Mouse (Mus musculus) lung, postnatal 14 days (tissue): ENCODE data around the gene Nod1.
"Not testable (repeated sequence)": the region's sequence is repeated elsewhere in the genome, so short reads cannot be mapped to it uniquely, and the experiment has no call there.

ENCODE experiments used
- DNase-seq: peaks from one replicate; pipeline ENCODE4 v3.0.0; 2021

Nod1 gene

DNA sequence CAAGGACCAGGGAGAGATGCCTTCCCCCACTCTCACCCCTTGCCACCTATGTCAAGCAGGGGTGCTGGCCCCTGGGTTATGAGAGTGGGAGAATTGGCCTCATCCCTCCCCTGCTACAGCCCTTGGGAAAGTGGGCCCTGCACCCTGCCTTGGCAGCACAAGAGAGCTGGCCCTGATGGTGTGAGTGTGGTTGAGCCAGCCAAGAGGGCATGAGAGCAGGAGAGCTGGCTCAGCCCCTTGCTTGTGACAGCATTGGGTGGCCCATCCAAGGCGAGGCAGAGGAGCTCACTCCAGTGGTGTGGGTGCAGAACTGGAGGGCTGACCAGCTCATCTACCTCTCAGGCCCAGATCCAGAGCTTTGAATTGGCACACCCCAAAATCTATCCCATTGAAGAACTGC lies 3.2 kb upstream of the Nod1 start:
- DNase-seq = no peak

DNA sequence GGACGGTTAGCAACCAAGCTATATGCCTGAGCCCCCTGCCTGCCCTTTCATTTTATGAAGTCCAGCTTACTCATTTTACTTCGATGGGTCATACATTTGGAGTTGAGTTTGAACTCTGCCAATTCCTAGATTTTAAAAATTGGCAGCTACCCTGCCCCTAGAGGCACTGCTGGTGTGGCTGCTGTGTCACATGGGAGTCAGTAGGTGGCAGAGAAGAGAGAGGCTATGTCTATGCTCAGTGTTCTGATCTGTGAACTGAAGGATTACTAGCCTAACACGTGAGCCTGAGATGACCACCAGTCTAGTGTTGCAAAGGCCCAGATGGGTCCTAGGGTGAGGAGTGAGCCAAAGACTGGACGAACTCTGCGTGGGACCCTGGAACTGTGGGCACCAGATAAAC lies 2.1 kb upstream of the Nod1 start:
- peak; percentile 44 for DNase-seq

DNA sequence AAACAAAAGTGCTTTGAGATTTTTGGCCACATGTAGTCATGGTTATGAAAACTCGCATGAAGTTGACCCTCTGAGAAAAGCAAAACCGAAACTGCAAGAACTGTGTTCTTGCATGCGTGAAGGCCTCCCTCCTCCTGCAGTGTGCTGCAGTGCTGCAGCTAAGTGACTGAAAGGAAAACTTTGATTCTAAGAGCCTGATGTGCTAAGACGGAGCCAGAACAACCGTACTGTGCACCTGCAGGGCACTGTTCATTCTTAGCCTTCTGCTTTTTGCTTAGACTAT lies 458 bp upstream of the Nod1 start:
- peak; percentile 31 for DNase-seq

DNA sequence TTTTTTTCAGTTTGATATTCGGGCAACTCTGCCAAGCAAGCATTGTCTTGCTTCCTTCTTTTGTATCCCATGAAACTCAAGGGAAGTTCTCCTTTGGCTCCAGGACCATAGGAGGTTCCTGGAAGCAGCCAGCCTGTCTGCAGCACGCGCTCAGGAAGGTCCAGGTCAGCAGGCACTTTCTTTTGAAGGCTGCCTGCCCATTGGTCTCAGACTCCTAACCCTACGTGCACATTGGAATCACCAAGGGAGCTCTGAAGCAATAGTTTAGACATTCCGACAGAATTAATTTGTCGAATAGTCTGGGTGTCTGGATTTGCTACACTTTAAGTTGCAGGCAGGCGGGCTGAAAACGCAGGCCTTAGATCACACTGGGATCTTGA lies 691 bp downstream of the Nod1 start:
- peak; percentile 46 for DNase-seq

DNA sequence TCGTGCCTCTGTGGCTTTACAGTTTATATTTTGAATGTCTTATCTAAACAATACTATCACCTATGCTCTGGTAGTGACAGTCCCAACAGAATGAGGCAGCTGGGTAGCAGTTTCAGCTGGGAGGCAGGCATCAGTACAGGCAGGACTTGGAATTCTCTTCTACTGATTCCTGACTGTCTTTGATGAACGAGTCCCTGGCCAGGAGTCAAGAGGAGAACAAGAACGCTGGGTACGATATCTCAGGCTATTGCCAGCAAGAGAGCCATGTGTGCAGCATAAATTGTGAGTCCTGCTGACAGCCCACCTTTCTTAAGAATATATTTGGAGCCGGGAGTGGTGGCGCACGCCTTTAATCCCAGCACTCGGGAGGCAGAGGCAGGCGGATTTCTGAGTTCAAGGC lies 1.9 kb downstream of the Nod1 start:
- no peak for DNase-seq

DNA sequence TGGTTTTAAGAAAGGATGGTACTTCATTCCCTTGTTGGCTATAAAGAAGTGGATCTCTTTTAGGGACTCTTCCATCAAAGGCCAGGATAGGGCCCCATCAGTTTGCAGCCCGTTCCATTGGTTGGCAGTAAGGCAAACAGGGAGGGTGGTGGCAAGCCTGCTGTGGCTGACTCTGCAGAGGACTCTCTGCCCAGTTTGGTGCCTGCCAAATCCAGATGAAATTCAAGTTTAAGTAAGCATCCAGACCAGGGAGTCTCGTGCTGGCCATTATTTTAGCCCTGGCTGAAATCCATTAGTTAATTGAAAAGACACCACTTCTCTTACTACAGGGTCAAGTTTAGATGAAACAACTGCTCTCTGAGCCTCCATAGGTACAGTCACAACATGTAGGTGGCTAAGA lies 2.6 kb downstream of the Nod1 start:
- DNase-seq = no peak

DNA sequence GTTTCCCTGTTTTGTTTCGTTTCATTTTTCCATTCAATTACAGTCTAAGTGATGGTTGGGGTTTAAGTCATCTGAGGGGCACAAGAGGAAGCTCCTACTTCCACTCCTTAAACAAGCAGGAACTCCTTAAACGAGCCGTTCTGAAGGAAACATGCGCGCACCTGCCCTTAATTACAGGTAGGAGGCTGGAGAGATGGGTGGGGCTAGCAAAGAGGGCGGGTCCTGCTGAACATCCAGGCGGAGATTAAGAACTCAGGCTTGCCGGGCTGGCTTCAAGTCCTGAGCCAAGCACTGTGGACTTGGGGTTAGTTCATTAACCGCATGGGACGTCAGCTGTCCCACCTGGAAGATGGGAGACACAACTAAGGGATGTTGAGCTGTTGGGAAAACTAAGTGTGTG lies 4.8 kb downstream of the Nod1 start:
- no peak for DNase-seq

DNA sequence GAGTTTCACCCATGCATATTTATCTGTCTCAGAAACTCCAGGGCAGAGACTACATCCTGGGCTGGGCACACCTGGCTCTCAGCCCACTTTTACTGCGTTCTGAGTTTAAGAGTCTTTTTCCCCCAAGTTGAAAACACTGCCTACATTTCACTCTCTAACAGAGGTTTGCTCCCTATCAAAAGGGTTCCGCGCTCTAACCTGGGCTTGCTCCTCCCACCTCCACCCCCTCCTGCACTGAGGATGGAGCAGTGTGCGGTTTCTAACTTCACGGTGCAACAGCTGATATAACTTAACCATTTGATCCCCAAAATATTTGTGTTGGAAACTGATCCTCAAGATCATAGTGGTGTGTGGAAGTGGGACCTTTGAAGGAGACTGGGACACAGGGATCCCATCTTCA lies 7.2 kb downstream of the Nod1 start:
- DNase-seq = no peak

DNA sequence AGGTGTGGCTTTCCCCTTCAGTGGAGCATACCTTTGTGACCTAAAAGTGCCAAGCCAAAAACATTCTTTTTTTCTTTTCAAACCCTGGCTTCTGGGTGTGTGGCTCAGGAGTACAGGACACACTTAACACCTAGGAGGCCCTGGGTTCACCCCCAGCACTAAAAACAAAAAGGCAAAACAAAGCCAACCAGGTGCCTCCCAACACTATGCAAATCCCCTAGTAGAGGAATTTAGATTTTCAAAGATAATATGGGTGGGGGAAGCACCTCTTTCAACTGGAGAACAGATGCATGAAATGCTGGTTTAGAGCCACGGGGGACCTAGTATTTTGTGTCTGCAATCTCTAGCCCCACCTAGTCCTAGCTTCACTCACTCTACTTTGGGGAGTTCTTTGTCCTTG lies 7.7 kb downstream of the Nod1 start:
- no peak for DNase-seq

DNA sequence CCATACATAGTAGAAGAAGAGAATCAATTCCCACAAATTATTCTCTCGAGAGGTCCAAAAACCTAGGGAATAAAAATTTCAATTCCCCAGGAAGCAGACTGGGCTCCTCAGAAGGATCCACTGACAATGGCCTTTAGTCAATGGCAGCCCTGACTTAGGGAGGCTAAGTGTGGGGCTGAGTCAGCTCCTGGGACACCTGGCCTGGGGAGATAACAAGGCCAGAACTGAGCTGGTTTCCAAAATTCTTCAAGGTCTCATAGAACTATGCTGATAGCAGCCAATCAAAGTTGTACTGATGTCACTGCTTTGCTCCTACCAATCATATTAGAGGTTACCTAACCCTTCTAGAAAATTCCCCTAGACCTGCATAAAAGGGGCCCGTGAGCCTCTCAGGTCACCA lies 8.8 kb downstream of the Nod1 start:
- no peak for DNase-seq

DNA sequence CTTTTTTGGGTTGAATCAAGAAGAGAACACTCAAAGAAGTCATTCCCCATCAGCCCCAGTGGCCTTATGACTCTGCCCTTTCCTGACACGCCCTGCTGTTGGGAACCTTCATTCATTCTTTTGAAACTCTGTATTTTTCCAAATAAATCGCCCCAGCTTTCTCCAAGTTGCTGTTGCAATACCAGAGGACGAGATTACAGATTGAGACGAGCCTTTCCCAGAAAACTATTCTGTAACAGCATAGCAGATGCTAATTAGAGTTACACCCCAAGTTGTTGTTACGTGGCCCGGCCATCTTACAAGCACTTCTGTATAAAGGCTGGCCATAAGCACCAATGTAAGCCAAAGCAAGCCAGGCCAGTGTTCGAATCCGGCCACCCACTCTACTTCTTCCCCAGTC lies 14.8 kb downstream of the Nod1 start:
- DNase-seq = no peak

DNA sequence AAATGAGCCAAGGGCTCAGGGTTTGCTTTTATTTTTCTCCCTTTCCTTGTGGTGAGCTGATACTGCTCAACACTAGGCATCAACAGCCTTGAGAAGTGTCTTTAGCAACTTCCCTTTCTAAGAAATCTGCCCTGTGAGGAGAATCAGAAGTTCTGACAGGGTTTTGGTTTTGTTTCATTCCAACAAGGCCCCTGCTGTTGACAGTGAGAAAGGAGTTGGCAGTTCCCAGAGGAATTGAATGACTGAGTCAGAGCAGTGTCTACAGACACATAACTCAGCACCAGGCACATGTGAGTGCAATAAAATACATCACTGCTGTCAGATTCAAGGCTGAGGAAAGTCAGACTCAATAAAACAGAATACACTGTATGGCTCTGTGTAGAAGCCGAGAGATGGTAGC lies 16.0 kb downstream of the Nod1 start:
- DNase-seq = no peak

DNA sequence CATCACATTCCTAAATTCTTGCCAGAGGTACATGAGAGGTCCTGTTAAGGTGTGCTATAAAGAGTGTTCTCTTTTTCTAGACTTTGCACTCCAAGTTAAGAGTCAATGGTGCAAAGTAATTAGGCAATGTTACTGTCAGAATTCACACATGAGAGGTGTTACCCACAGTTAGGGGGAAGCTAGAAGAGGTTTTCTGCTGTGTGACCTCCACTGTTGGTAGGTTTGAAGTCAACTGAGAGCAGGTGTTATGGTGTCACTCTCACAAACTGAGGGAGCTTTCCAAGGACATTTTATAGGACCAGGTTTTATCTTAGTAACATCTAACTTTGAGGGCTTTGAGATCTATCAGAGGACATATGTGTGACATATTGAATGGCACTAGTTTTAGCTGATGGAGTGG lies 16.5 kb downstream of the Nod1 start:
- no peak for DNase-seq

DNA sequence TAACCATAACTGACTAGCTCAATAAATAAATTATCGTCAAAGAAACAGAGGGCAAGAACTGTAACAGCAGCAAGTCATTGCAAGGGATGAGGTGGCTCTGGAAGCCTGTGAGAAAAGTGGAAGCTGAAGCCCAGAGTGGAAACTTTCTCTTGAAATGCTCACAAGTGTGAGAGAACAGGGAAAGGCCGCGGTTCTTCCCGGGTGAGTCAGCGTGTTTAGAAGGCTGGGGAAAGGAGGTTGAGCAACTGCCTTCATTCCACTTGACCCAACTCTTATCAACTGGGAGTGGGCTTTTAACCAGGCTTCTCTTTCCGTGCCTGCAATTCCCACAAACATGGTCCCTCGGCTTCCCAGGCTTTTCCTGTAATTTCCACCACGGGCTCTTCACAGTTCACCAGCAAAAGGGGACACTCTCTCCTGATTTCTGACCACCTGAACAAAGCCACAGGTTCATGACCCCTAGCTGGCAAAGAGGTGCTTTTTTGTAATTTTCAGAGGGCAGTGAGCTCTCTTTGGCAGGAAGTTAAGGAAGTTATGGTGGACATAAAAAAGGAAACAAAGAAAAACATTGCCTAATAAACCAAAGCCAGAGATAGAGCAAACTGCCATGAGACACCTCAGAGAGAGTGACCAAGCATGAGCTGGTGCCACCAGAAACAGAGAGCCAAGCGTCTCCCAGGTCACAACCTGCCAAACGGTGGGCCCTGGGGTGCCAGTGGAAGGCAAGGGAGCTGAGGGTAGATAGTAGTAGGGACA lies 17.6 kb downstream of the Nod1 start:
- peak; percentile 72 for DNase-seq

DNA sequence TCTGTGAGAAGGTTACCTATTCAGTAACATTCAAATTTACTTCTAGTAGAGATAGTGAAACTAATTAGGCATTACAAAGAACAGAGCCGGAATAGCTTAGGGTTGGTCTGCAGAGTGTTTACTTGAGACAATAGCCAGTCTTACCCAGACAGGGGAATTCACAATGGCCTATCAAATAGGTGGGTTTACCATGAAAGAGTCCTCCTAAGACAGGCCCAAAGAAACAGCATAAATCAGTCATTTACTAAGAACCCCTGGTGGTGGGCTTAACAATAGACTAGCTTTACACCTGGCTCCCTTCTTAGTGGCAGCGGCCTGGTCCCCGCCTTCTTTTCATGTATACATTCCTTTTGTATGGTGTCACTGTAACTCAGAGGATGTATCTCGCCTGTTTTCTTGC lies 19.0 kb downstream of the Nod1 start:
- DNase-seq = not testable (repeated sequence)

DNA sequence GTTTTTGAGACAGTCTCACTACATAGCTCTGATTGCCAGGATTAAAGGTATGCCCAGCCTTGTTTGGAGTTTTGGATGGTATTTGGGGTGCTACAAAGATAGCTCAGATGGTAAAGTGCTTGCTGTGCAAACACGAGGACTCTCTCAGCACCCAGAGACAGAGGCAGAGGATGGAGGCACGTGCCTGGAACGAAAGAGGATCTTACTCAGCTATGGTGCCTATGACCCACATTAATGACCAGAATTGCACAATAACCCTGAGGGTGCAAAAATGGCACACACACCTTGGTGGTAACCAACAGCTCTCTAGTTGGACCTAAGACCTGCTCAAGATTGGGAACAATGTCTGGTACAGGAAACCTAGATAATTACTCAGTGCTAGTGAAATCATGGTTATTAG lies 19.9 kb downstream of the Nod1 start:
- no peak for DNase-seq

DNA sequence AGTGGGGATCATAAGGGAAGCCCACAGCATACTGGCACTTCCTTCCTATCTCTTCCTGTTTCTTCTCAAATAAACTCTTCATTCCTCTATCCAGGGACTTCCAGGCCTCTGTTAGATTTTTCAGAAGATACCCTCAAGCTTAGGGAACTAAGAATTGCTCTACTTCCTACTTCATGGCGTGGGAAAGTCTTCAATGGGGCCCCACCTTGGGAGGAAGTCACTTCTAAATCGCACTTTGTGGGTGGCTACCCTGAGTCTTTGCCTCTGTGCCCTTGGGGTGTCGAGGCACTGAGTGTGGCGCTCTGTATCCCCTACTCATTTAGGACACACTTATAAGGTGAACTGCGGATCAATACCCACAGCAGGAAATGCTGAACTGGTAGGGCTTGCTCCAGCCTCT lies 23.7 kb downstream of the Nod1 start:
- DNase-seq = no peak

DNA sequence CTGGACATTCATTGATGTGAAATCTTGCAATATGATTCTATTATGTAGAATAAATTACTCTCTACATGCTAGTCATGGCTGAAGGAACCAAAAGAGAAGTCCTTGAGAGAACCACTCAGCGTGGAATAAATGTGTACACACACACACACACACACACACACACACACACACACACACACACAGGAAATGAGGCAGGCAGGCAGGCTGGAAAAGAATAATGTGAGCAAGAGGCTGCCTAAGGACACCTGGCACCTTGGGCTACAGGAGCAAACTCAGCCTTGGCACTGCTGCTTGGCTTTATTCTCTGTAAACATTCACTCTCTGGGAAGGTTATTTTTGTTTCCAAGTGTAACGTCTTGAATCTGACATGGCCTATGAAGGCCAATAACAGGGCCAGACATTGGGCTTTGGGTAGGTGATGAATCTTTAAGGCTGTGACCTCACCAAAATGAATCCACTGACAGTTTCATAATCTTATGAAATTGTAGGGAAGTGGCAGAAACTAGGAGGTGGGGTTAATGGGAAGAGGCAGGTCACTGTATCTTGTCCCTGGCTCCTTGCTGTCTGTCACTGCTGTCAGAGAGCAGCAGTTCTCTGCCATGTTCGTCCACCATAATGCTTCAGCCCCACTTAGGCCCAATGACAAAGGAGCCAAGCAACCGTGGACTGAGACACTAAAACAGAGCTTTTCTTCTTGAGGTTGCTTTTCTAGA lies 26.0 kb downstream of the Nod1 start:
- DNase-seq = no peak

DNA sequence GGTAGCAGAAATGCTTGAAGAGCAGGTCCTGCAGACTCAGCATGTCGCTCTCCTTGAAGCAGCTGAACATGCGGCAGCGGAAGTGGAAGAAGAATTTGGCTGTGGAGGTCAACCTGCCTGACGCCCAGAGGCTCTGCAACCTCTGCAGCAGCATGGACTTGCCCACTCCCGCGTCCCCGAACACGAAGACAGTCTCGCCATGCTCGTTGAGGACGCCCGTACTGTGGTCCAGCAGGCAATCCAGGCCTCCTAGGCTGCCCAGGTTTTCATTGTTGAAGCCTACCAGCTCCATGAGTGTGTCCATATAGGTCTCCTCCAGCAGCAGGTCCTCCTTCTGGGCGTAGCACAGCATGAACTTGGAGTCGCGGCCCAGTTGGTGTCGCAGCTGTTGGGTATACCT lies 27.9 kb downstream of the Nod1 start:
- DNase-seq = no peak

DNA sequence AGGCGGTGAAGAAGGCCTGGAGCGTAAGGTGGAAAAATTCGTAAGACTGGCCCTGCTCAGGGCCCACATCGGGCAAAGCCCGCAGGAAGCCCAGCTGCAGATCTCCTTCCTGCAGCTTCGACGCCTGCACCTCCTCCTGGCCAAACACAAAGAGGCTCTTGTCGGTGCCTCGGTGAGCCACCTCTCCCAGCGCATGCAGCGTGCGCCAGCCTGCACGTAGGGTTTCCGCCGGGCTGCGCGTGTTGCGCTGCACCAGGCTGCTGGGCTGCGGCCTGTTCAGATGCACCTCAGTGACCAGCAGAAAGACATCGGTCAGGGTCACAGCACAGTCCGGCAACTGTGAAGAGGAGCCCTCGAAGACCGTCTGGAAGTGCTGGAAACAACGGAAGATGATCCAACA lies 28.7 kb downstream of the Nod1 start:
- DNase-seq = no peak

DNA sequence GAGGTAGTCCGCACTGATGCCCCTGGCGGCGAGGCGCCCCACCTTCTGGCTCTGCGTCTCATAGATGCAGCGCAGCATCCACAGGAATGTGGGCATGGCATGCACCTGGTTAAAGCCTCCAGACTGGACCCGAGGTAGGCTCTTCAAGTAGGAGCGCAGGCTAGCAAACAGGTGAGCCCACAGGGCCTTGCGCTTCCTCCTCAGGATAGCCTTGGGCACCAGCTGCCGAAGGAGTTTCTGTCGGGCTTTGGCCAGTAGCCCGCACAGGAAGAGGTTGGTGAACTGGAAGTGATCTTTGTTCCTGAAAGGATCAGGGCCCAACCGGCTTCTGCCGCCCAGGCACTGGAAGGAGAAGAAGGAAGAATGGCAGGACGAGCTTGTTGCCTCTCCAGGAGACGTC lies 29.1 kb downstream of the Nod1 start:
- no peak for DNase-seq

DNA sequence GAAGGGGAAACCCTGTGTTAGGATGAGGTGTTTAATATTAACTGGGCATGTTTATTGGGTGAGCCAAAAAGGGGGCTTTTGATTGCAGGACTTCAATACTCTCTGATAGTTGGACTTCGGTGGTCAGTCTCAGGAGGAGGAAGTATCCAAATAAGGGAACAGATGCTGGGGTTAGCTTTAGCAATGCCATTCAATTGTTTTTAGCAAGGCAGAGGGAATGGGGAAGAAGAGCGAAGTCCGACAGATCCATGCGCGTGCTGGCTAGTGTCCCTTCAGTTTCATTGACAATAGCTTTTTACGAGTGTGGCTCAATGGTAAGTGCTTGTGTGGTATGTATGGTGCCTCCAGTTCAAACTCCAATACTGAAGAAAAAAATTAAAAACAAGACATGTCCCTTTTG lies 31.3 kb downstream of the Nod1 start:
- DNase-seq = no peak

DNA sequence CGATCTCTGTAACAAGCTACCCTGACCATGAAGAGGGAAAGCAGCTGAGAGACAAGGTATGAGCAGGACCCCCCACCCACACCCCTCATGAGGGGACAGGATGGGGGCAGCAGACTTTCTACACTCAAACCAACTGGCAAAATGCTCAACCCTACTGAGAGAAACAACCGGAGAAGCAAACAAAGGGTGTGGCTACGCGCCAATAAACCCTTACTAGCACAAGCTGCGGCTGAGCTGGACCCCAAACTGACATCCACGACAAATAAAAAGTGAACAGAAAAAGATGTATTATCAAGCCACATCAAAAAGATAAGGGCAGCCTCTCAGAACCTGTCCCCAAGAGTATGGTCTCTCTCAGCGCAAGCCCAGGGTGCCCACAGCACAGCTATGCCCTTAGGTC lies 32.3 kb downstream of the Nod1 start:
- peak; percentile 39 for DNase-seq

DNA sequence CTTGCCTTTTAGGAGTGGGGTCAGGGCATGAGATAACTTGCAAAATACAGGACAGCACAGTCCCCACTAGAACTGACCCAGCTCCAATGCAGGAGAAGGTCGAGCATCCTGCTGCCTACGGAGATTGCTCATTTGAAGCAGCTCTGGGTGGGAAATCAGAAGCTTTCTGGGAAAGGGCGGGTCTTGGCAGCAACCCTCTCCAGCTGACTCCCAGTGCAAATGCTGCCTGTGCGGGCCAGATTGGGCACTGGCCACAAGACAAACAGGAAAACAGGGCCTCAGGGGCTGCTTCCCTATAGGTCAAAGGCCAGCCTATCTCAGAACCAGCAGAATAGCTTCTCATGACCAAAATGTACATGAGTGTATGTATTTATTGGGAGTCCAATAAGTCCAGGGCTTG lies 32.8 kb downstream of the Nod1 start:
- DNase-seq = peak; percentile 63

DNA sequence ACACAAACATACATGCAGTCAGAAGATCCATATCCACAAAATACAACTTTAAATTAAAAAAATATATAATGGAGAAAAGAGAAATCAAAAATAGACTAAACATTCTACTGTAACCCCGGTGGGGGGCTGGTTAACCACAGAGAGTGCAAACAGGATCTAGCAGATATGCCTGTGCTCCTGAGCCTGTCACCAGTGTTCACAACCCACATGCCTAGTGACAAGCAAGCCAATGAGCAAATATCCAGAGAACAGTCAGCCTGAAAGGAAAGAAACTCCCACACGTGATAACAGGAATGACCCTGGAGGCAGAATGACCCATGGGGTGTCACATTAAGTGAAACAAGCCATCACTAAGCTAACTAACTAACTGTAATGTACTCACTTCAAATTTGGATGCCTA lies 35.9 kb downstream of the Nod1 start:
- no peak for DNase-seq
